Mouse (Mus musculus) thymus, postnatal 10 days (tissue): ENCODE data around the gene Gipc2.

Source experiments
- DNase-seq, 2 experiments: peaks; one replicate each; pipeline ENCODE4 v3.0.0; 2021; ENCODE audit warnings: low spot score in 2 of 2

Gipc2 gene

GRCm38 (mm10) chr3:152081381-152081780 lies 84.6 kb downstream of the Gipc2 start:
- no peak for DNase-seq

- no peak for DNase-seq
These were observed 89.9 kb downstream of the Gipc2 start for GRCm38 (mm10) chr3:152076088-152076487.

DNA sequence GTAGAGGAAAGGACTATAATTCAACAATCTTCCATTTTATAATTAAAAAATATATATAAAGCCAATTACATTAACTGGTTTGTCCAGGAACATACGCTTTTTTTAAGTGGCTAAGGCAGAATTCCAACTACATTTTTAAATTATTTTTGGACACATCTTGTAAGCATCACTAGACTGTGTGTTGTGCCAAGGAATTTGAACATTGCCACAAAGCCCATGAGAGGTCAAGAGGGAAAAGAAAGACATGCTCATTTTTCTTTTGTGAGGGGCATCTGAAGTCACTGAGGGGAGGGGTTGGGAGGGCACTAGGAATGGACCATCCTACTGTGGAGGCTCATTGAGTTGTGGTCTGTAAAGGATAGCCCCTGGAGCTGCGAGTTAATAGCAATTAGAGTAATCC lies 97.0 kb downstream of the Gipc2 start:
- DNase-seq: no peak

DNA sequence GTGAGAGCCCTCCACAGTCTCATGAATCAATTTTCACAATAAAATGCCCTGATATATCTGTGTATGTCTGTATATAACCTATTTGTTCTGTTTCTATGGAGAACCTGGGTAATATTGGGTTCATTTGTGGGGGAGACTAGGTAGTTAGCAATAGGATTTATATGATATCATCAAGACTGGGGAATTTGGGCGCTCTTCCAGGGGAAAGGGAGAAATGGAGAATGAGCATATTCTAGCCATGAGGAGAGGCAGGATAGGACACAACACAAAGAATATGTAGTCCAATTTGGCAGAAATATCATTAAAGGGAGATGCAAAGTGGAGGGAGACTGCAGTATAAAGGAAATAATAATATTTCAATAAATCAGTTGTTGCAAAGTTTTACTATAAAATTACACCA lies 97.7 kb downstream of the Gipc2 start:
- DNase-seq: no peak

DNA sequence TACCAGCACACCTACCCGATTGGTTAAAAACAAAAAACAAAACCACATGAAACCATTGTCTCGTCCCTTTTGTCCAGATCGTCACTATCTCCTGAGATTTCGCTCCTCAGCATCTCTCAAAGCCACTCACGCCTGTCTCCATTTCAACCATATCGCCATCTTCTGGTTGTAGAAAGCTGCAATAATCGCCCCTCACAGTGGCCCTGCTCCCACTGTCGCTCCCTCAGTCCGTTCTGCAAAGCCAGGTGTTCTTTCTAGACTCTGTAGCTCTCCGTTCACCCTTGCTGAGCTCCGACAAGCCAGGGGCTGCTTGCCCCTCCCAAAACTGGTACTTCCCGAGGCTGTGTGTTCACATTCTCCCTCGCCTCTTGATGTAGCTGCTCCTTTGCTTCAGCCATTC lies 99.3 kb downstream of the Gipc2 start:
- DNase-seq: no peak

- DNase-seq: no peak
These were observed 100.2 kb downstream of the Gipc2 start for GRCm38 (mm10) chr3:152065806-152066205.

GRCm38 (mm10) chr3:152064166-152064565 lies 101.9 kb downstream of the Gipc2 start:
- no peak for DNase-seq

GRCm38 (mm10) chr3:152062806-152063205 lies 103.2 kb downstream of the Gipc2 start:
- DNase-seq: no peak

DNA sequence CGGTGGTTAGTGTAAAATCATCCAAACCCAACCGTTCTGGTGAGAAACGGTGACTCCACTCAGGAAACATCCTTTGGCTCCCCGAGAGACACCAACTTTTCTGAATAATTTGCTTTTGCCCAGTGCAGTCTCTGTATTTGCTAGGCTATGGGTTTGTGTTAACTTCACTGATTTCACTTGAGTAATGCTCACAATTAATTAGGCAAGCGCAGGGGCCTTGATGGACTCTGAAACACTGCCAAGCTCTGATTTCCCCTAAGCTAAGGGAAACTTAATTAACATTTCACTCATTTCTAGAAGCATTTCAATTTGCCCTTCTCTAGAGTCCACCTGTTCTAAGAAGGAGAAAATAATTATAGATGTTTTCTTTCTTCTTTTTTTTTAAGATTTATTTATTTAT lies 104.9 kb downstream of the Gipc2 start:
- no peak for DNase-seq

DNA sequence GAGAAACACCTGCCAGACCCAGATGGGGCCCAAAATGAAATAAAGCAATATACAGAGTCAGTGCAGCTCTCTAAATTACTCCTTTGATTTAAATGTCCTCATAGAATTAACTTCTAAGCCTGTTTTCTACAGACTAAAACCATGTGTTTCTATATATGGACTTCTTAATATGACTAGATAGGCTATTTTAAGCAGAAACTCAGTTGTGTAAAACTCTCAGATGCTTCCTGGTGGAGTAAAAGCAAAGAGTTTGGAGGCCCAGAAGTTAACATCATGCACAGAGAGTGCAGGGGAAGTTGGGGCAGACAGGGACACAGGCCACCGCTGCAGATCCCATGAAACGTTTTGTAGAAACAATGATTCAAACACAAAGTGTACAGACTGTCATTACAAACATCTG lies 107.8 kb downstream of the Gipc2 start:
- DNase-seq: no peak

DNA sequence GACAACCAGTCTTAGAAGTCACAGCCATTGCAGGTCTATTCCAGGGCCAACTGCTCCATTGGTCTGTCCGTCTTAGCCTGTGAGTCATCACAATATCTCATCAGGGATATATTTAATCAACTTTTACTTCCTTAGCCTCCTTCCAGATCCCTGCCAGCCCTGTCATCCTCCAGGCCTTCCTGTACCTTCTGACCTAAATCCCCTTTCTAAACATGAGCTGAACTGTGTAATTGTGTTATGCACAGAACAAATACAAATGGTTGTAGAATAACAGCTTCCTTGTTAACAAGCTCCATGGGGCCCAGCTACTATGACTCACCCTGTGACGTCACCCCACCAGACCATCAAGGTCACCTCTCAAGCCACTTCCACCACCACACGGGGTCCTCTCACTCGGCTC lies 111.8 kb downstream of the Gipc2 start:
- DNase-seq: no peak

DNA sequence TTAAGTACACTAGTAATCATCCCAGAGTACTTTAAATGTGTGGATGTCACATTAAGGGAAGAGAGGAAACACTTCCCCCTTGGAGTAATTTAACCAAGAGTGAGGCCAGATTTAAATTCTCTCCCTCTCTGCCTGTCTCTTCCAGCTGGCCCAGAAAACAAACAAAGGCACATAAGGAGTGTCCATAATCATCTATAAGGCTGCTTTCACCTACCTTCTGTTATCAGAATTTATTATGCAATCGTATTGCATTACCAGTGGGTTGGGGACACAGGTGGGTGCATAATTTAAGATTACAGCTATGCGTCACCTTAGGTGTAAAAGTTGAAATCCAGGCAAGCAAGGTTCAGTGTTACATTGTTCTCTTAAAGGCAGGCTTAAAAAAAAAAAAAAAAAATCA lies 114.1 kb downstream of the Gipc2 start:
- DNase-seq: no peak

- DNase-seq: no peak
These were observed 118.1 kb downstream of the Gipc2 start for GRCm38 (mm10) chr3:152047914-152048313.

GRCm38 (mm10) chr3:152046895-152047294 lies 119.1 kb downstream of the Gipc2 start:
- DNase-seq: no peak
